Mouse (Mus musculus) urinary bladder, postnatal 36 days (tissue): ENCODE results near the gene Trim25.
A peak's percentile ranks its signal among the peaks of the same experiment; 100 is the strongest.

Source experiments
- DNase-seq, 2 experiments: peaks; one replicate each; pipeline ENCODE4 v3.0.0; 2022; ENCODE audit warnings: low spot score in 2 of 2, mixed read lengths in 1 of 2

Gene Trim25

GRCm38 (mm10) chr11:89064312-89064711, 65.1 kb downstream of the Trim25 start:
- no peak for DNase-seq

GRCm38 (mm10) chr11:89065297-89065696, 66.1 kb downstream of the Trim25 start:
- no peak for DNase-seq

GRCm38 (mm10) chr11:89066126-89066525, 67.0 kb downstream of the Trim25 start:
- no peak for DNase-seq

GRCm38 (mm10) chr11:89066750-89067149, 67.6 kb downstream of the Trim25 start, which contains the start of gene Dgke:
Dgke (minus strand) TSS chr11:89066850.
- DNase-seq = no peak

GRCm38 (mm10) chr11:89067301-89067822, 68.2 kb downstream of the Trim25 start:
- DNase-seq = no peak

- no peak for DNase-seq
These were observed 68.8 kb downstream of the Trim25 start for GRCm38 (mm10) chr11:89067871-89068490.

- DNase-seq = no peak
These were observed 69.5 kb downstream of the Trim25 start for GRCm38 (mm10) chr11:89068649-89069048.

GRCm38 (mm10) chr11:89069303-89069702, 70.1 kb downstream of the Trim25 start:
- peak; percentile 36 to 42 for DNase-seq
